Mouse (Mus musculus) small intestine, adult 2 months (tissue): ENCODE results near the gene Lpcat3.

Experiments
- CTCF ChIP-seq: fragments of 200-500 bp; IDR thresholded peaks from 2 replicates; pipeline ENCODE4 v1.5.1; 2012; ENCODE audit warnings: low read depth, mild to moderate bottlenecking, control low read depth, inconsistent platforms, low read length, moderate library complexity, mixed read lengths; ENCODE audit not compliant: insufficient replicate concordance, insufficient read length; ENCODE audit errors: extremely low read depth
- POLR2A ChIP-seq: fragments of 200-500 bp; IDR thresholded peaks from 2 replicates; pipeline ENCODE4 v1.6.1; 2012; ENCODE audit warnings: low read depth, mild to moderate bottlenecking, control low read depth, inconsistent platforms, low read length, moderate library complexity

GRCm38 (mm10) chr6:124729850-124730705 is 67.3 kb downstream of the Lpcat3 start:
- TF ChIP-seq POLR2A (no peak), CTCF (no peak)
